Mouse (Mus musculus) embryonic facial prominence, embryonic 15.5 days (tissue): ENCODE measurements around the gene Dbndd1. TPM values are rescaled to one million over a fixed set of nuclear protein-coding genes. Genes with fewer than 3 reads are reported as not detected.

Experiments
- ATAC-seq: fragments of 200-750 bp; cut with Nextera tagmentation; 2 replicates; pipeline ENCODE4 v1.8.0; 2017; ENCODE audit warnings: low read depth, moderate TSS enrichment; ENCODE audit not compliant: insufficient number of reproducible peaks, low FRiP score, low TSS enrichment
- H3K27ac ChIP-seq: fragments of 300-500 bp; sonication (generic); replicated peaks from 2 replicates; pipeline ENCODE4 v1.5.1; 2015; ENCODE audit warnings: mild to moderate bottlenecking, inconsistent platforms
- H3K27me3 ChIP-seq: fragments of 300-500 bp; sonication (generic); 2 replicates; pipeline ENCODE4 v1.6.1; 2015; ENCODE audit warnings: inconsistent platforms
- H3K36me3 ChIP-seq: fragments of 300-500 bp; sonication (generic); 2 replicates; pipeline ENCODE4 v1.6.1; 2015; ENCODE audit warnings: mild to moderate bottlenecking, inconsistent platforms
- H3K4me1 ChIP-seq: fragments of 300-500 bp; sonication (generic); 2 replicates; pipeline ENCODE4 v1.6.1; 2015; ENCODE audit warnings: inconsistent platforms
- H3K4me2 ChIP-seq: fragments of 300-500 bp; sonication (generic); replicated peaks from 2 replicates; pipeline ENCODE4 v1.6.1; 2015; ENCODE audit warnings: mild to moderate bottlenecking, inconsistent platforms
- H3K4me3 ChIP-seq: fragments of 300-500 bp; sonication (generic); replicated peaks from 2 replicates; pipeline ENCODE4 v1.5.1; 2015; ENCODE audit warnings: mild to moderate bottlenecking, inconsistent platforms
- H3K9ac ChIP-seq: fragments of 300-500 bp; sonication (generic); 2 replicates; pipeline ENCODE4 v1.6.1; 2015; ENCODE audit warnings: inconsistent platforms
- H3K9me3 ChIP-seq: fragments of 300-500 bp; sonication (generic); replicated peaks from 2 replicates; pipeline ENCODE4 v1.6.1; 2016; ENCODE audit warnings: inconsistent platforms
- WGBS: fragments of 180-500 bp; shearing (Covaris S2); methylation state at CpG from one replicate; pipeline ENCODE4 v1.1.7; 2015; 5-methylcytosine and 5-hydroxymethylcytosine counted together
- polyA plus RNA-seq: library from polyadenylated mRNA; unstranded; fragments of >200 nt; fragmentation: Nextera tagmentation; extraction: Ambion mirVana; gene quantifications from 2 replicates; pipeline ENCODE4 v1.2.1, GENCODE M21; 2015

Gene Dbndd1
- polyA plus RNA-seq, 1 experiment from 2014 or later = 10.0 TPM

GRCm38 (mm10) chr8:123514136-123514535 lies 1.1 kb downstream of the Dbndd1 start:
- H3K4me1 ChIP-seq = peaks cover 18% of the 10 kb centered on the region
- no peak overlapping the region for H3K9ac ChIP-seq
- H3K9me3 ChIP-seq = no peaks in the 10 kb centered on the region
- H3K4me2 ChIP-seq = peak overlapping the region; percentile 100
- peaks cover 44% of the 10 kb centered on the region for H3K27me3 ChIP-seq
- H3K27ac ChIP-seq = no peak overlapping the region
- 8% methylated on average over 9 of the region's 9 CpGs for WGBS
- ATAC-seq = no peak
- peaks cover 10% of the 10 kb centered on the region; the same call in 1 of the 2 replicates for H3K36me3 ChIP-seq
- H3K4me3 ChIP-seq = peak overlapping the region; percentile 69

GRCm38 (mm10) chr8:123510819-123511218 lies 4.4 kb downstream of the Dbndd1 start:
- H3K27me3 ChIP-seq = peaks cover 32% of the 10 kb centered on the region
- H3K9ac ChIP-seq = no peak overlapping the region
- 69% methylated on average over 5 of the region's 5 CpGs for WGBS
- H3K36me3 ChIP-seq = peaks cover 37% of the 10 kb centered on the region
- no peak for ATAC-seq
- no peak overlapping the region for H3K4me3 ChIP-seq
- H3K4me2 ChIP-seq = no peak overlapping the region
- H3K4me1 ChIP-seq = peaks cover 14% of the 10 kb centered on the region
- no peak overlapping the region for H3K27ac ChIP-seq
- no peaks in the 10 kb centered on the region for H3K9me3 ChIP-seq

GRCm38 (mm10) chr8:123507153-123507552 lies 8.1 kb downstream of the Dbndd1 start:
- Histone ChIP-seq H3K27ac (no peak overlapping the region), H3K4me2 (no peak overlapping the region), H3K4me3 (no peak overlapping the region), H3K9me3 (no peaks in the 10 kb centered on the region), H3K36me3 (peaks cover 73% of the 10 kb centered on the region), H3K4me1 (no peaks in the 10 kb centered on the region), H3K27me3 (no peaks in the 10 kb centered on the region), H3K9ac (no peak overlapping the region)
- WGBS = 94% methylated on average over 5 of the region's 5 CpGs
- ATAC-seq = no peak

- Histone ChIP-seq H3K36me3 (peaks cover 87% of the 10 kb centered on the region), H3K27ac (no peak overlapping the region), H3K4me3 (no peak overlapping the region), H3K9me3 (no peaks in the 10 kb centered on the region), H3K4me1 (no peaks in the 10 kb centered on the region), H3K9ac (no peak overlapping the region), H3K4me2 (no peak overlapping the region), H3K27me3 (no peaks in the 10 kb centered on the region)
- WGBS = 82% methylated on average over 9 of the region's 9 CpGs
- no peak for ATAC-seq
These were observed 9.6 kb downstream of the Dbndd1 start for GRCm38 (mm10) chr8:123505695-123506094.

GRCm38 (mm10) chr8:123505267-123505666 lies 10.0 kb downstream of the Dbndd1 start:
- Histone ChIP-seq H3K36me3 (peaks cover 92% of the 10 kb centered on the region), H3K27me3 (no peaks in the 10 kb centered on the region), H3K4me1 (no peaks in the 10 kb centered on the region), H3K4me2 (no peak overlapping the region), H3K27ac (no peak overlapping the region), H3K9ac (no peak overlapping the region), H3K4me3 (no peak overlapping the region), H3K9me3 (no peaks in the 10 kb centered on the region)
- ATAC-seq = no peak
- 82% methylated on average over 4 of the region's 4 CpGs for WGBS

- 90% methylated on average over 9 of the region's 9 CpGs for WGBS
- H3K4me1 ChIP-seq = no peaks in the 10 kb centered on the region
- H3K9ac ChIP-seq = no peak overlapping the region
- H3K4me2 ChIP-seq = no peak overlapping the region
- no peaks in the 10 kb centered on the region for H3K9me3 ChIP-seq
- H3K36me3 ChIP-seq = peaks cover 92% of the 10 kb centered on the region
- H3K4me3 ChIP-seq = no peak overlapping the region
- ATAC-seq = no peak
- no peak overlapping the region for H3K27ac ChIP-seq
- no peaks in the 10 kb centered on the region for H3K27me3 ChIP-seq
These were observed 10.6 kb downstream of the Dbndd1 start for GRCm38 (mm10) chr8:123504591-123505195.

GRCm38 (mm10) chr8:123503801-123504467 lies 11.3 kb downstream of the Dbndd1 start:
- 99% methylated on average over 6 of the region's 6 CpGs for WGBS
- H3K9ac ChIP-seq = no peak overlapping the region
- H3K27me3 ChIP-seq = no peaks in the 10 kb centered on the region
- ATAC-seq = no peak
- no peak overlapping the region for H3K4me3 ChIP-seq
- peaks cover 94% of the 10 kb centered on the region for H3K36me3 ChIP-seq
- H3K27ac ChIP-seq = no peak overlapping the region
- H3K4me1 ChIP-seq = no peaks in the 10 kb centered on the region
- no peaks in the 10 kb centered on the region for H3K9me3 ChIP-seq
- H3K4me2 ChIP-seq = no peak overlapping the region

GRCm38 (mm10) chr8:123502192-123502591 lies 13.1 kb downstream of the Dbndd1 start:
- WGBS = 81% methylated on average over 5 of the region's 5 CpGs
- no peaks in the 10 kb centered on the region for H3K9me3 ChIP-seq
- H3K4me2 ChIP-seq = no peak overlapping the region
- peaks cover 94% of the 10 kb centered on the region for H3K36me3 ChIP-seq
- H3K27ac ChIP-seq = no peak overlapping the region
- no peak overlapping the region for H3K4me3 ChIP-seq
- H3K4me1 ChIP-seq = no peaks in the 10 kb centered on the region
- no peaks in the 10 kb centered on the region for H3K27me3 ChIP-seq
- no peak overlapping the region for H3K9ac ChIP-seq
- no peak for ATAC-seq

- Histone ChIP-seq H3K27me3 (no peaks in the 10 kb centered on the region), H3K9me3 (no peaks in the 10 kb centered on the region), H3K4me3 (no peak overlapping the region), H3K27ac (no peak overlapping the region), H3K4me2 (no peak overlapping the region), H3K9ac (no peak overlapping the region), H3K36me3 (peaks cover 95% of the 10 kb centered on the region), H3K4me1 (no peaks in the 10 kb centered on the region)
- WGBS = 94% methylated on average over 11 of the region's 11 CpGs
- no peak for ATAC-seq
These were observed 15.7 kb downstream of the Dbndd1 start for GRCm38 (mm10) chr8:123499556-123499955.

GRCm38 (mm10) chr8:123498963-123499362 lies 16.3 kb downstream of the Dbndd1 start:
- Histone ChIP-seq H3K4me1 (no peaks in the 10 kb centered on the region), H3K27ac (no peak overlapping the region)
- WGBS = 90% methylated on average over 11 of the region's 11 CpGs

GRCm38 (mm10) chr8:123497699-123498098 lies 17.6 kb downstream of the Dbndd1 start:
- H3K27ac ChIP-seq = no peak overlapping the region
- no peak overlapping the region for H3K9ac ChIP-seq
- no peak overlapping the region for H3K4me2 ChIP-seq
- no peak for ATAC-seq
- WGBS = 85% methylated on average over 4 of the region's 4 CpGs
- H3K9me3 ChIP-seq = no peaks in the 10 kb centered on the region
- H3K27me3 ChIP-seq = no peaks in the 10 kb centered on the region
- no peaks in the 10 kb centered on the region for H3K4me1 ChIP-seq
- no peak overlapping the region for H3K4me3 ChIP-seq
- peaks cover 95% of the 10 kb centered on the region for H3K36me3 ChIP-seq

More at GRCm38 (mm10) chr8:123498963-123499362, 16.3 kb downstream of the Dbndd1 start:
- Histone ChIP-seq H3K4me2 (no peak overlapping the region), H3K9me3 (no peaks in the 10 kb centered on the region), H3K9ac (no peak overlapping the region), H3K36me3 (peaks cover 95% of the 10 kb centered on the region), H3K27me3 (no peaks in the 10 kb centered on the region), H3K4me3 (no peak overlapping the region)
- no peak for ATAC-seq

- no peak overlapping the region for H3K4me3 ChIP-seq
- no peaks in the 10 kb centered on the region for H3K9me3 ChIP-seq
- no peak for ATAC-seq
- peaks cover 93% of the 10 kb centered on the region for H3K36me3 ChIP-seq
- H3K9ac ChIP-seq = no peak overlapping the region
- H3K27ac ChIP-seq = no peak overlapping the region
- H3K27me3 ChIP-seq = no peaks in the 10 kb centered on the region
- H3K4me2 ChIP-seq = no peak overlapping the region
- WGBS = 96% methylated on average over 9 of the region's 9 CpGs
- H3K4me1 ChIP-seq = no peaks in the 10 kb centered on the region
These were observed 22.4 kb downstream of the Dbndd1 start for GRCm38 (mm10) chr8:123492898-123493297.
